Mouse (Mus musculus) embryonic facial prominence, embryonic 10.5 days (tissue): Measurements from ENCODE around the gene Frrs1. TPM values are rescaled to one million over a fixed set of nuclear protein-coding genes. Genes with fewer than 3 reads are reported as not detected.

Experiments used
- DNase-seq: peaks from one replicate; pipeline ENCODE4 v3.0.0-alpha.2; 2017; ENCODE audit warnings: low spot score
- H3K27ac ChIP-seq: fragments of 300-500 bp; sonication (generic); replicated peaks from 2 replicates; pipeline ENCODE4 v1.5.1; 2016; ENCODE audit warnings: mild to moderate bottlenecking
- H3K27me3 ChIP-seq: fragments of 300-500 bp; sonication (generic); replicated peaks from 2 replicates; pipeline ENCODE4 v1.6.1; 2016; ENCODE audit warnings: low read depth, mild to moderate bottlenecking; ENCODE audit not compliant: poor library complexity, severe bottlenecking
- H3K36me3 ChIP-seq: fragments of 300-500 bp; sonication (generic); replicated peaks from 2 replicates; pipeline ENCODE4 v1.6.1; 2016; ENCODE audit warnings: mild to moderate bottlenecking, moderate library complexity
- H3K4me1 ChIP-seq: fragments of 300-500 bp; sonication (generic); 2 replicates; pipeline ENCODE4 v1.6.1; 2016
- H3K4me3 ChIP-seq: fragments of 300-500 bp; sonication (generic); 2 replicates; pipeline ENCODE4 v1.5.1; 2016; ENCODE audit warnings: mild to moderate bottlenecking, moderate library complexity
- H3K9me3 ChIP-seq: fragments of 300-500 bp; sonication (generic); 2 replicates; pipeline ENCODE4 v1.6.1; 2016; ENCODE audit warnings: mild to moderate bottlenecking
- WGBS: fragments of 180-500 bp; shearing (Covaris S2); methylation state at CpG from one replicate; pipeline ENCODE4 v1.1.7; 2016; 5-methylcytosine and 5-hydroxymethylcytosine counted together
- polyA plus RNA-seq: library from polyadenylated mRNA; unstranded; fragments of >200 nt; fragmentation: Nextera tagmentation; extraction: Ambion mirVana; gene quantifications from 2 replicates; pipeline ENCODE4 v1.2.1, GENCODE M21; 2016

Frrs1 gene
- polyA plus RNA-seq, 1 experiment from 2014 or later = 15.1 TPM

GRCm38 (mm10) chr3:116933158-116933557 lies 73.9 kb downstream of the Frrs1 start:
- H3K27me3 ChIP-seq = no peaks in the 10 kb centered on the region
- no peaks in the 10 kb centered on the region for H3K9me3 ChIP-seq
- WGBS = 84% methylated on average over 1 of the region's 1 CpGs
- no peak overlapping the region for H3K4me3 ChIP-seq
- no peak overlapping the region for H3K27ac ChIP-seq
- H3K4me1 ChIP-seq = no peaks in the 10 kb centered on the region
- no peaks in the 10 kb centered on the region for H3K36me3 ChIP-seq
- DNase-seq = no peak

- no peak overlapping the region for H3K27ac ChIP-seq
- H3K36me3 ChIP-seq = no peaks in the 10 kb centered on the region
- no peaks in the 10 kb centered on the region for H3K4me1 ChIP-seq
- H3K27me3 ChIP-seq = no peaks in the 10 kb centered on the region
- no peak overlapping the region for H3K4me3 ChIP-seq
- WGBS = 76% methylated on average over 4 of the region's 4 CpGs
- H3K9me3 ChIP-seq = no peaks in the 10 kb centered on the region
- DNase-seq = no peak
These were observed 77.8 kb downstream of the Frrs1 start for GRCm38 (mm10) chr3:116936934-116937691.

GRCm38 (mm10) chr3:116940804-116941558 lies 81.7 kb downstream of the Frrs1 start:
- Histone ChIP-seq H3K27me3 (no peaks in the 10 kb centered on the region), H3K36me3 (no peaks in the 10 kb centered on the region), H3K27ac (no peak overlapping the region), H3K4me3 (no peak overlapping the region), H3K9me3 (no peaks in the 10 kb centered on the region), H3K4me1 (no peaks in the 10 kb centered on the region)
- 82% methylated on average over 10 of the region's 10 CpGs for WGBS
- DNase-seq = no peak

- H3K36me3 ChIP-seq = no peaks in the 10 kb centered on the region
- no peak for DNase-seq
- 94% methylated on average over 1 of the region's 1 CpGs for WGBS
- H3K9me3 ChIP-seq = no peaks in the 10 kb centered on the region
- H3K4me3 ChIP-seq = no peak overlapping the region
- no peaks in the 10 kb centered on the region for H3K4me1 ChIP-seq
- no peak overlapping the region for H3K27ac ChIP-seq
- no peaks in the 10 kb centered on the region for H3K27me3 ChIP-seq
These were observed 82.4 kb downstream of the Frrs1 start for GRCm38 (mm10) chr3:116941559-116942117.

- Histone ChIP-seq H3K9me3 (no peaks in the 10 kb centered on the region), H3K27me3 (no peaks in the 10 kb centered on the region), H3K27ac (no peak overlapping the region), H3K4me3 (no peak overlapping the region), H3K4me1 (no peaks in the 10 kb centered on the region), H3K36me3 (no peaks in the 10 kb centered on the region)
- no peak for DNase-seq
- WGBS = 79% methylated on average over 6 of the region's 6 CpGs
These were observed 83.5 kb downstream of the Frrs1 start for GRCm38 (mm10) chr3:116942751-116943150.

GRCm38 (mm10) chr3:116943422-116943821 lies 84.2 kb downstream of the Frrs1 start:
- H3K36me3 ChIP-seq = no peaks in the 10 kb centered on the region
- DNase-seq = no peak
- H3K27ac ChIP-seq = no peak overlapping the region
- H3K27me3 ChIP-seq = no peaks in the 10 kb centered on the region
- no peak overlapping the region for H3K4me3 ChIP-seq
- no peaks in the 10 kb centered on the region for H3K9me3 ChIP-seq
- H3K4me1 ChIP-seq = no peaks in the 10 kb centered on the region
- 84% methylated on average over 4 of the region's 4 CpGs for WGBS

GRCm38 (mm10) chr3:116946476-116946875 lies 87.2 kb downstream of the Frrs1 start:
- no peaks in the 10 kb centered on the region for H3K9me3 ChIP-seq
- no peaks in the 10 kb centered on the region for H3K27me3 ChIP-seq
- no peak overlapping the region for H3K4me3 ChIP-seq
- H3K36me3 ChIP-seq = no peaks in the 10 kb centered on the region
- H3K4me1 ChIP-seq = no peaks in the 10 kb centered on the region
- WGBS = 86% methylated on average over 4 of the region's 4 CpGs
- H3K27ac ChIP-seq = no peak overlapping the region
- DNase-seq = no peak

GRCm38 (mm10) chr3:116950665-116951115 lies 91.4 kb downstream of the Frrs1 start:
- H3K27me3 ChIP-seq = no peaks in the 10 kb centered on the region
- no peaks in the 10 kb centered on the region for H3K4me1 ChIP-seq
- no peak for DNase-seq
- 92% methylated on average over 6 of the region's 6 CpGs for WGBS
- H3K4me3 ChIP-seq = no peak overlapping the region
- H3K9me3 ChIP-seq = no peaks in the 10 kb centered on the region
- H3K27ac ChIP-seq = no peak overlapping the region
- no peaks in the 10 kb centered on the region for H3K36me3 ChIP-seq

- DNase-seq = no peak
- Histone ChIP-seq H3K9me3 (no peaks in the 10 kb centered on the region), H3K4me1 (no peaks in the 10 kb centered on the region), H3K4me3 (no peak overlapping the region), H3K27ac (no peak overlapping the region), H3K27me3 (no peaks in the 10 kb centered on the region), H3K36me3 (no peaks in the 10 kb centered on the region)
- 93% methylated on average over 3 of the region's 3 CpGs for WGBS
These were observed 92.2 kb downstream of the Frrs1 start for GRCm38 (mm10) chr3:116951489-116951888.

- Histone ChIP-seq H3K9me3 (no peaks in the 10 kb centered on the region), H3K4me3 (no peak overlapping the region), H3K4me1 (no peaks in the 10 kb centered on the region), H3K36me3 (no peaks in the 10 kb centered on the region), H3K27ac (no peak overlapping the region), H3K27me3 (no peaks in the 10 kb centered on the region)
- WGBS = 76% methylated on average over 8 of the region's 8 CpGs
- no peak for DNase-seq
These were observed 93.1 kb downstream of the Frrs1 start for GRCm38 (mm10) chr3:116952242-116952899.

- Histone ChIP-seq H3K36me3 (no peaks in the 10 kb centered on the region), H3K27ac (no peak overlapping the region), H3K27me3 (no peaks in the 10 kb centered on the region), H3K4me3 (no peak overlapping the region), H3K9me3 (no peaks in the 10 kb centered on the region), H3K4me1 (no peaks in the 10 kb centered on the region)
- 89% methylated on average over 6 of the region's 6 CpGs for WGBS
- DNase-seq = no peak
These were observed 94.1 kb downstream of the Frrs1 start for GRCm38 (mm10) chr3:116953366-116953765.

GRCm38 (mm10) chr3:116955061-116955460 lies 95.8 kb downstream of the Frrs1 start:
- no peak for DNase-seq
- no peaks in the 10 kb centered on the region for H3K9me3 ChIP-seq
- no peaks in the 10 kb centered on the region for H3K27me3 ChIP-seq
- no peaks in the 10 kb centered on the region for H3K36me3 ChIP-seq
- H3K27ac ChIP-seq = no peak overlapping the region
- WGBS = 65% methylated on average over 6 of the region's 6 CpGs
- H3K4me3 ChIP-seq = no peak overlapping the region
- no peaks in the 10 kb centered on the region for H3K4me1 ChIP-seq
